9 mouse cellular contexts compared by ENCODE assay signal in the genomic region with DNA sequence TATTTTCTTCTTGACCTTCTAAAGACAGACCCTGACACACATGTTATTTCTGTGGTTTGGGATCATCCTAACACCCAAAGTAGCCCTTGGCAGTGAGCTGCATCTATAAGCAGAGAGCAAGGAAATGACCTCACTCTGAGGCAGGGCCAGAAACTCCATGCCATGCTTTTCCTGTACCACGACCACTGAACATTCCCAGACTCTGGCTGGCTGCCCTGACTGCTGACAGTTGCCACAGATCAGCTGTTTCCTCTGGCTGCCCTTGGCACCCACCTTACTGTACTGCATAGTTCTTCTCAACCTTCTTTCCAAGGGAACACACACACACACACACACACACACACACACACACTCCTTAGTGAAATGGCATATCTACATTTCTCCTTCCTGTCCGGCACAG.
DNase-seq lines count a peak whose midpoint lies in the region; ATAC-seq lines count a peak whose summit lies in the region.
"Had no signal": no experiment of that assay in that cellular context is flagged by ENCODE, and none has a peak within 500 bp of the region (broad histone marks: within the 10 kb centered on the region; RNA-seq: fewer than 3 reads in every experiment).

No protein-coding gene starts in this region.

- H3K27ac ChIP-seq in intestine, embryonic 16.5 days (ENCODE audit: low read length) = peak overlapping the region; percentile 75

- 48% methylated on average over 2 of the region's 2 CpGs for WGBS in intestine, embryonic 16.5 days

- peak; percentile 54 for ATAC-seq in intestine, embryonic 16.5 days

- intact Hi-C loops in gastrocnemius, postnatal 36 days (cut with DNase I) = no loop called here

- DNase-seq in gastrocnemius, adult 18-20 months (ENCODE audit: low spot score) = peak; percentile 31
- DNase-seq in gastrocnemius, postnatal 36 days = no peak
- peak; percentile 22 for DNase-seq in MN1 (ENCODE audit: low spot score)
- DNase-seq in gastrocnemius, postnatal 4 days (ENCODE audit: low spot score in 2 of 2) = peak; percentile 28 to 83
- DNase-seq in lung, postnatal 4 days = peak; percentile 86 to 92
- DNase-seq in layer of hippocampus, adult 9-10 months (ENCODE audit: low spot score) = no peak
- DNase-seq in T-cell, adult 2 months (ENCODE audit: low spot score) = no peak

- H3K9me3 ChIP-seq in intestine, embryonic 16.5 days (ENCODE audit: control insufficient read depth, low read length) = no peaks in the 10 kb centered on the region

- H3K4me2 ChIP-seq in intestine, embryonic 16.5 days (ENCODE audit: low read depth, low read length) = no peak overlapping the region

- H3K4me1 ChIP-seq in intestine, embryonic 16.5 days (ENCODE audit: control insufficient read depth, insufficient read depth, low read length) = peaks cover 18% of the 10 kb centered on the region

- H3K36me3 ChIP-seq in intestine, embryonic 16.5 days (ENCODE audit: control insufficient read depth, insufficient read depth, low read length) = no peaks in the 10 kb centered on the region

- H3K27me3 ChIP-seq in intestine, embryonic 16.5 days (replicated peaks; ENCODE audit: control insufficient read depth, insufficient read depth, low read length) = no peaks in the 10 kb centered on the region

- H3K9ac ChIP-seq in intestine, embryonic 16.5 days (ENCODE audit: low read depth, low read length) = no peak overlapping the region

- no peak overlapping the region for H3K4me3 ChIP-seq in intestine, embryonic 16.5 days (ENCODE audit: low read length)
- H3K4me3 ChIP-seq: erythroblast, embryonic 14.5 days had no signal

Comparison
In these comparisons a context has a peak if more than half of its experiments do, and no peak if none do; other contexts are left out.
1. DNase-seq: peak in gastrocnemius, adult 18-20 months (single experiment), MN1 (single experiment), gastrocnemius, postnatal 4 days (2 of 2) and lung, postnatal 4 days (2 of 2); none in gastrocnemius, postnatal 36 days (0 of 2), layer of hippocampus, adult 9-10 months (single experiment) and T-cell, adult 2 months (single experiment).